ENCODE assay signal across 27 mouse cellular contexts in genomic region chr6:38092539-38092938, GRCm38 (mm10). TPM values are rescaled to one million over a fixed set of nuclear protein-coding genes. Genes with fewer than 3 reads are reported as not detected.
DNase-seq lines count a peak whose midpoint lies in the region; ATAC-seq and TF ChIP-seq lines count a peak whose summit lies in the region.
"Had no signal": no experiment of that assay in that cellular context is flagged by ENCODE, and none has a peak within 500 bp of the region (broad histone marks: within the 10 kb centered on the region; RNA-seq: fewer than 3 reads in every experiment).

No protein-coding gene starts in this region.

- DNase-seq in 3134 (ENCODE audit: extremely low read depth, insufficient read length, low spot score) (peak; percentile 38), 3T3-L1 (ENCODE audit: low read depth, low spot score) (peak; percentile 94), NIH3T3 (ENCODE audit: low read depth) (peak; percentile 77), R1 (ENCODE audit: low read depth, low spot score) (peak; percentile 26)
- DNase-seq in thymus, adult 2 months = no peak
- no peak for DNase-seq in thymus, postnatal 0 days (ENCODE audit: low spot score)
- DNase-seq in hindbrain, embryonic 11.5 days (ENCODE audit: low spot score) = no peak
- DNase-seq: adrenal gland, adult 2 months; adrenal gland, postnatal 10 days; adrenal gland, postnatal 25 days; cerebellum, adult 11-12 months; cerebellum, adult 2 months; cerebellum, adult 9-10 months; cerebellum, postnatal 10 days; cerebellum, postnatal 25 days; forebrain, postnatal 0 days had no signal

- ATAC-seq in hindbrain, embryonic 11.5 days (ENCODE audit: low FRiP score) = no peak
- ATAC-seq in kidney, embryonic 16.5 days (ENCODE audit: low FRiP score, low TSS enrichment) = no peak
- ATAC-seq: CD4-positive, CD25-positive, alpha-beta regulatory T cell, adult 4 months; forebrain, embryonic 13.5 days; forebrain, embryonic 15.5 days; forebrain, postnatal 0 days had no signal

- H3K4me2 ChIP-seq in hindbrain, embryonic 11.5 days (replicated peaks; ENCODE audit: low read depth, low read length) = no peak overlapping the region
- H3K4me2 ChIP-seq in kidney, embryonic 16.5 days (replicated peaks; ENCODE audit: low read depth, low read length) = no peak overlapping the region
- H3K4me2 ChIP-seq: embryonic facial prominence, embryonic 12.5 days; forebrain, embryonic 13.5 days; forebrain, embryonic 15.5 days had no signal

- no peak for TF ChIP-seq CTCF in thymus, adult 2 months (IDR thresholded peaks at IDR 0.05; ENCODE audit: borderline replicate concordance, control insufficient read depth, extremely low read depth, insufficient read depth, low read length, poor library complexity)

- H3K27me3 ChIP-seq in thymus, adult 2 months (ENCODE audit: control insufficient read depth, insufficient read depth, low read length) = no peaks in the 10 kb centered on the region
- H3K27me3 ChIP-seq in hindbrain, embryonic 11.5 days (ENCODE audit: control insufficient read depth, insufficient read depth, low read length) = no peaks in the 10 kb centered on the region
- H3K27me3 ChIP-seq in kidney, embryonic 16.5 days (ENCODE audit: insufficient read depth, low read length) = no peaks in the 10 kb centered on the region
- H3K27me3 ChIP-seq: CH12.LX; embryonic facial prominence, embryonic 12.5 days; forebrain, embryonic 13.5 days; forebrain, embryonic 15.5 days had no signal

- no peak overlapping the region for H3K27ac ChIP-seq in thymus, adult 2 months (ENCODE audit: control insufficient read depth, insufficient read depth, low read length)
- no peak overlapping the region for H3K27ac ChIP-seq in hindbrain, embryonic 11.5 days (ENCODE audit: low read depth, low read length)
- no peak overlapping the region for H3K27ac ChIP-seq in kidney, embryonic 16.5 days (ENCODE audit: low read length)
- H3K27ac ChIP-seq: embryonic facial prominence, embryonic 10.5 days; embryonic facial prominence, embryonic 12.5 days; forebrain, embryonic 13.5 days; forebrain, embryonic 15.5 days had no signal

- no peaks in the 10 kb centered on the region for H3K9me3 ChIP-seq in hindbrain, embryonic 11.5 days (ENCODE audit: control insufficient read depth, low read length)
- no peaks in the 10 kb centered on the region for H3K9me3 ChIP-seq in kidney, embryonic 16.5 days (ENCODE audit: low read length)
- H3K9me3 ChIP-seq: embryonic facial prominence, embryonic 10.5 days; embryonic facial prominence, embryonic 12.5 days; forebrain, embryonic 13.5 days; forebrain, embryonic 15.5 days; G1E had no signal

- no peaks in the 10 kb centered on the region for H3K36me3 ChIP-seq in thymus, adult 2 months (ENCODE audit: control insufficient read depth, insufficient read depth, low read length)
- H3K36me3 ChIP-seq in hindbrain, embryonic 11.5 days (ENCODE audit: control insufficient read depth, insufficient read depth, low read length) = no peaks in the 10 kb centered on the region
- no peaks in the 10 kb centered on the region for H3K36me3 ChIP-seq in kidney, embryonic 16.5 days (ENCODE audit: insufficient read depth, low read length)
- H3K36me3 ChIP-seq: embryonic facial prominence, embryonic 10.5 days; embryonic facial prominence, embryonic 12.5 days; forebrain, embryonic 15.5 days; G1E had no signal

- no peaks in the 10 kb centered on the region for H3K4me1 ChIP-seq in thymus, adult 2 months (replicated peaks; ENCODE audit: control insufficient read depth, insufficient read depth, low read length)
- H3K4me1 ChIP-seq in hindbrain, embryonic 11.5 days (replicated peaks; ENCODE audit: control insufficient read depth, insufficient read depth, low read length) = no peaks in the 10 kb centered on the region
- no peaks in the 10 kb centered on the region for H3K4me1 ChIP-seq in kidney, embryonic 16.5 days (ENCODE audit: insufficient read depth, low read length)
- H3K4me1 ChIP-seq: embryonic facial prominence, embryonic 12.5 days; forebrain, embryonic 13.5 days; forebrain, embryonic 15.5 days had no signal

- TF ChIP-seq POLR2A in thymus, adult 2 months (IDR thresholded peaks at IDR 0.05; ENCODE audit: control insufficient read depth, extremely low read depth, insufficient read depth, low read length, poor library complexity) = no peak

- 93% methylated on average over 8 of the region's 8 CpGs for WGBS in thymus, adult 2 months
- WGBS in hindbrain, embryonic 11.5 days = 95% methylated on average over 8 of the region's 8 CpGs
- WGBS in kidney, embryonic 16.5 days = 94% methylated on average over 8 of the region's 8 CpGs

- no peak overlapping the region for H3K4me3 ChIP-seq in thymus, adult 2 months (ENCODE audit: control insufficient read depth, insufficient read depth, low read length)
- no peak overlapping the region for H3K4me3 ChIP-seq in hindbrain, embryonic 11.5 days (ENCODE audit: low read depth, low read length)
- no peak overlapping the region for H3K4me3 ChIP-seq in kidney, embryonic 16.5 days (ENCODE audit: low read length)
- H3K4me3 ChIP-seq: embryonic facial prominence, embryonic 10.5 days; embryonic facial prominence, embryonic 12.5 days; forebrain, embryonic 13.5 days; forebrain, embryonic 15.5 days had no signal

- no peak overlapping the region for H3K9ac ChIP-seq in hindbrain, embryonic 11.5 days (ENCODE audit: low read depth, low read length)
- no peak overlapping the region for H3K9ac ChIP-seq in kidney, embryonic 16.5 days (replicated peaks; ENCODE audit: low read length)
- H3K9ac ChIP-seq: embryonic facial prominence, embryonic 12.5 days; forebrain, embryonic 13.5 days; forebrain, embryonic 15.5 days; forebrain, postnatal 0 days had no signal

RNA-seq across cellular contexts. Expression of gene Tmem213, which starts 16.5 kb away (rescaled TPM):
- 0.38 TPM in 1 of 2 replicates, not detected in the other for polyA plus RNA-seq in thymus, adult 2 months (2012; rRNA removed)
- 0.31 and 0.42 TPM in 2 replicates for polyA plus RNA-seq in thymus, postnatal 0 days (2015; fragmentation: Nextera tagmentation; extraction: Ambion mirVana)
- polyA plus RNA-seq in hindbrain, embryonic 11.5 days (2014; fragmentation: Nextera tagmentation; extraction: Ambion mirVana) = not detected in 2 replicates
- polyA plus RNA-seq in kidney, embryonic 16.5 days (2015; fragmentation: Nextera tagmentation; extraction: Ambion mirVana) = 69.8 and 72.7 TPM in 2 replicates
- polyA plus RNA-seq: adrenal gland, adult 2 months; CD4-positive, CD25-positive, alpha-beta regulatory T cell, adult 4 months; cerebellum, adult 2 months; cortical plate, adult 2 months; embryonic facial prominence, embryonic 12.5 days; forebrain, embryonic 11.5 days; forebrain, embryonic 13.5 days; forebrain, embryonic 15.5 days; forebrain, postnatal 0 days; frontal cortex, adult 2 months; G1E had no signal

RNA-seq across cellular contexts. Expression of gene Atp6v0a4, which starts 31.8 kb away (rescaled TPM):
- 0.54 and 1.2 TPM in 2 replicates for polyA plus RNA-seq in thymus, adult 2 months (2012; rRNA removed)
- polyA plus RNA-seq in thymus, postnatal 0 days (2015; fragmentation: Nextera tagmentation; extraction: Ambion mirVana) = 0.19 and 0.36 TPM in 2 replicates
- polyA plus RNA-seq in hindbrain, embryonic 11.5 days (2014; fragmentation: Nextera tagmentation; extraction: Ambion mirVana) = not detected in 2 replicates
- polyA plus RNA-seq in kidney, embryonic 16.5 days (2015; fragmentation: Nextera tagmentation; extraction: Ambion mirVana) = 21.8 and 28.9 TPM in 2 replicates
- polyA plus RNA-seq: CD4-positive, CD25-positive, alpha-beta regulatory T cell, adult 4 months; forebrain, embryonic 11.5 days; G1E had no signal

RNA-seq across cellular contexts. Expression of gene Svopl, which starts 45.7 kb away (rescaled TPM):
- polyA plus RNA-seq in thymus, adult 2 months (2012; rRNA removed) = 0.13 and 0.50 TPM in 2 replicates
- polyA plus RNA-seq in thymus, postnatal 0 days (2015; fragmentation: Nextera tagmentation; extraction: Ambion mirVana) = 1.2 TPM in 2 replicates
- polyA plus RNA-seq in hindbrain, embryonic 11.5 days (2014; fragmentation: Nextera tagmentation; extraction: Ambion mirVana) = 2.6 and 3.4 TPM in 2 replicates
- 15.6 and 16.5 TPM in 2 replicates for polyA plus RNA-seq in kidney, embryonic 16.5 days (2015; fragmentation: Nextera tagmentation; extraction: Ambion mirVana)
- polyA plus RNA-seq: cortical plate, adult 2 months; G1E had no signal

Comparison
In these comparisons a context has a peak if more than half of its experiments do, and no peak if none do; other contexts are left out.
1. DNase-seq: peak in 3134 (single experiment), 3T3-L1 (single experiment), NIH3T3 (single experiment) and R1 (single experiment); none in thymus, adult 2 months (single experiment), thymus, postnatal 0 days (single experiment) and hindbrain, embryonic 11.5 days (single experiment).
2. RNA of gene Tmem213, which starts 16.5 kb away (polyA plus RNA-seq): 69.8 to 72.7 TPM in kidney, embryonic 16.5 days; 0.38 TPM in thymus, adult 2 months, 0.31 to 0.42 TPM in thymus, postnatal 0 days and not detected in hindbrain, embryonic 11.5 days; every median in the first group is over 10 times any median in the second.
3. RNA of gene Atp6v0a4, which starts 31.8 kb away (polyA plus RNA-seq): 21.8 to 28.9 TPM in kidney, embryonic 16.5 days; 0.54 to 1.2 TPM in thymus, adult 2 months, 0.19 to 0.36 TPM in thymus, postnatal 0 days and not detected in hindbrain, embryonic 11.5 days; every median in the first group is over 10 times any median in the second.